Mouse (Mus musculus) Patski (cell line): ENCODE results near the gene Kcnip2. TPM values are rescaled to one million over a fixed set of nuclear protein-coding genes. Genes with fewer than 3 reads are reported as not detected.

Experiments used
- ATAC-seq: fragments of 100-300 bp; one replicate; pipeline ENCODE4 v1.8.0; 2021
- CTCF ChIA-PET: fragments of 350-600 bp; sonication (Branson Sonifier 250); formaldehyde crosslinking; loops from one replicate; lab custom pipeline; 2022; ENCODE audit warnings: inconsistent platforms; lab: Charles Lee
- POLR2A ChIA-PET: fragments of 350-600 bp; sonication (Branson Sonifier 250); formaldehyde crosslinking; loops from one replicate; lab custom pipeline; 2022; ENCODE audit warnings: antibody characterized with exemption, inconsistent platforms; lab: Charles Lee
- DNase-seq: peaks from one replicate; pipeline ENCODE4 v3.0.0-alpha.2; 2011; ENCODE audit warnings: low read depth, low spot score
- H3K27me3 ChIP-seq: fragments of 371-371 bp; one replicate; pipeline ENCODE4 v1.5.1; 2021
- CTCF ChIP-seq: fragments of 100-300 bp; IDR thresholded peaks from one replicate; pipeline ENCODE4 v1.5.1; 2021
- in situ Hi-C: fragments of 300-500 bp; cut with MboI; formaldehyde crosslinking; loops from 3 replicates; pipeline ENCODE4 v1.11.1; 2018; ENCODE audit warnings: low pct_unique_long_range_greater_than_20kb, mixed read lengths
- polyA plus RNA-seq: library from polyadenylated mRNA; unstranded; gene quantifications from one replicate; pipeline ENCODE4 v1.2.3, GENCODE M21; 2021

Kcnip2 gene
- 0.10 TPM for polyA plus RNA-seq

DNA sequence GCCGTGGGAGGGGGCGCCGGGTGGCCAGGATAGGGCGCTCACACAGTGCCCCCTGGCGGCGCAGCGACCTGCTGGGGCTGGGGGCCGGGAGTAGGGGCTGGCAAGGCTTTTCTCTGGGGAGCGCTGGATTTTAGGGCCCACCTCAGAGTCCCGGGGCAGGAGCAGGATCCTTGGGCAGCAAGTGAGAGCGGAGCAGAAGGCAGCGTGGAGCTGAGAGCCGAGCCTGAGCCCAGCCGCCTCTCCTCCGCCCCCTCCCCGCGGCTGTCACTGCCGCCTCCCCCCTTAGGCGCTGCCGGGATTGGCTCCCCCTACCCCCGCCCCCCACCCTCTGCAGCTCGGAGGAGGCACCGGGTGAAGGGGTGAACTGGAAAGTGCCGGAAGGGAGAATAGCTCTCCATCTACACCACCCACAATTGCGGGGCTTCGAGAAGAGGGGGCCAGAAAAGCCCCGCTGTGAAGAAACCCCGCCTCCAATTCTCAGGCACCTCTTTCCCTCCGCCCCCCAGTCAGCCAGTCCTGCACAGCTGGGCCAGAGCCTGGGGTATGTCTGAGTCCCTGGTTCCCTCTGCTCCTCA lies at the start of gene Kcnip2:
Gene Kcnip2 (minus strand): TSS at position 231 of the 575 bp plus-strand sequence.
- POLR2A ChIA-PET = interaction anchor here (0.6 kb wide), 1 partner anchor 10 kb away, joined by 4 read pairs; no protein-coding TSS in a partner anchor
- TF ChIP-seq CTCF = no peak
- ATAC-seq (no peak), DNase-seq (no peak)
- in situ Hi-C loops = no loop called here
- CTCF ChIA-PET = interaction anchor here (1.6 to 2.4 kb wide), 2 partner anchors 8 to 133 kb away, joined by 5 to 6 read pairs; no protein-coding TSS in a partner anchor
- no peaks in the 10 kb centered on the region for H3K27me3 ChIP-seq

DNA sequence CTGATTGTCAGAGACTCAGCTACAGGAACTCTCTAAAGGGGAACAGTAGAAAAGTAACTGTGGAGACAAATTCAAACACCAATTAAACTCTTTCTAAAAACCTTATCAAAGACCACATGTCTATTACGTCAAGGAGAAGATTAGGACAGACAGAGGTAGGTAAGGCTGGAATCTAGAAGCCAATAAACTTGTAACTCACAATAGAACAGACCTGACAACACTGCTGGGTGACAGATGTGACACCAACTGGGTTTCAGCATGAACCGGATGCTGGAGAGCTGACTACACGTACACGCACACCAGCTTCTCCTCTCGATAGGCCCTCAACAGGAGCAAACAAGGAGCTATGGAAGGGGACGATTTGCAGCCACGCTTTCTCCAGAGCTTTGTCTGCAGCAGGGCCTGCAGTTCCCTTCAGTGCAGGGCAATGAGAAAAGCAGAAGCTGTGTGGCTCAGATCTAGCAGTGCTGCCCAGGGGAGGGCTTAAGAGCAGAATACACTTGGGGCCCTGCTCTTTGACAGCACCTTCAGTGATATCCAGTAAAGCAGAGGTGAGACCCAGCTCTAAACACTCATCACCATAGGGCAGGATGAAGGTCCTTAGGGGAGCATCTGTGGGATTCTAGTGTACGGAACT lies 39.5 kb upstream of the Kcnip2 start:
- no peak for TF ChIP-seq CTCF
- in situ Hi-C loops = no loop called here
- CTCF ChIA-PET = interaction anchor here (1.3 kb wide), 1 partner anchor 10 kb away, joined by 9 read pairs; no protein-coding TSS in a partner anchor
- no peaks in the 10 kb centered on the region for H3K27me3 ChIP-seq
- no peak for DNase-seq
- no peak for ATAC-seq
- POLR2A ChIA-PET = no interaction called here

DNA sequence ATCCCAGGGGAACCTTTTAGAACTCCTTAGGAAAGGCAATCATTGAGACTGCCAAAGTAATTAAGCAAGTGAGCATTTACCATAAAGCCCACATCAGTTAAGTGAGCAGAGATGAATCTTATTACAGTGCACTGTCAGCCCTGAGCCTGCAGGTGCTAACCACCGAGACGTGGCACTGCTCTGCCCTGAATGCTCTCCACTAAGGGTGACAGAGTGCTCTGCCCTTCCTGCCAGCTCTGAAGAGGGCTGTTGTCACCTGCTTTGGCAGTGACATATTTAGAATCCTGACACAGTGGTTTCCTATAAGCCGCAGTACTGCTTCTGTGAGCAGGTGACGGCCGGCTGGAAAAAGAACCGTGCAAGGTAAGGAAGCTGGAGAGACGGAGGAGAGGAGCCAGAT lies 38.7 kb upstream of the Kcnip2 start:
- in situ Hi-C loops = no loop called here
- H3K27me3 ChIP-seq = no peaks in the 10 kb centered on the region
- DNase-seq (no peak), ATAC-seq (no peak)
- no peak for TF ChIP-seq CTCF
- ChIA-PET POLR2A (no interaction called here), CTCF (interaction anchor here (1.3 kb wide), 1 partner anchor 9 kb away, joined by 9 read pairs; no protein-coding TSS in a partner anchor)

DNA sequence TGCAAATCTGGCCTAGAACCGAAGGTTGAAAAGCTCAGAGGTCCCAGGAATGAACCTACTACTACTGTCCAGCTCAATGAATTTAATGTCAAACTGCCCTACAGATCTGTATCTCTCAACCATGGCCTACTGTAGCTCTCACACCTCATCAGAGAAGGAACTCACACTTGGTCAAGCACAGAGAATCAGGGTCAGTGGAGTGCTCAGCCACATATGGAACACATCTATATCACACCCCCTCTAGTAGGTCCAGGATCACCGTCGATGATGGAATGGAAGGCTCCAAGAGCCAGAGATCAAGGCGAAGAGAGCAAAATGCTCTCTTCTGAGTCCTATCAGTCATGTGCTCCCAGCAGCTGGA lies 31.9 kb upstream of the Kcnip2 start:
- H3K27me3 ChIP-seq = no peaks in the 10 kb centered on the region
- CTCF ChIA-PET = interaction anchor here (1.6 kb wide), 1 partner anchor 14 kb away, joined by 3 read pairs; no protein-coding TSS in a partner anchor
- DNase-seq = no peak
- in situ Hi-C loops = no loop called here
- ATAC-seq = no peak
- TF ChIP-seq CTCF = no peak
- POLR2A ChIA-PET = no interaction called here

DNA sequence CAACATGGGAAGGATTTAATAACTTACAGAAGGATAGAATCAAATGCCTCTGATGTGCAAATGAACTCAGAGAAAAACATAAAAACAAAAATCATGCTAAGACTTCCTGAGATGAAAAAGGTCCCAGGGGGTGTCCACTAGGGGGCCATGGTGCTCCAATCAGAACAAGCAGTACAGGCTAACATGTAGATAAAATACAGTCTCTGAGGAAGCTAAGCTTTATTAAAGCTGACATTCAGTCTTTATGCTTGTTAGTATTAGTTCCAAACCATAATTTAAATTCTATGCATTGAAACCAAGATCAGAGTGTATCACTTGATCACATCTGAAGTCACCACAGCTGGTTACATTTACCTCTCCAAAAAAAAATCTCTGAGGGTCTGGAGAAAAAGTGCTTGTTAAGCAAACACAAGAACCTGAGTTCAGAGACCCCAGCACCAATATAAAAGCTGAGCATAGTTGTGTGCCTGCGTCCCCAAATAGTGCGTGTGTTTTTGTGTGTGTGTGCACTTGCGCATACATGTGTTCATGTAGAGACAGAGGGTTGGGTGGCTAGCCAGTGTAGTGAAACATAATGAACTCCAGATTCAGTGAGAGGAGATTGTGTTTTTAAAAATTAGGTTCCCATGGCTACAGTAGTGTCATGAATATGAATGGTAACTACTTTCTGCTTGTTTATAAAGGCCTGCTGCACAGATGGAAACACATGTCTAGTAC lies 31.3 kb upstream of the Kcnip2 start:
- POLR2A ChIA-PET = interaction anchor here (0.7 kb wide), 1 partner anchor 11 kb away, joined by 4 read pairs; no protein-coding TSS in a partner anchor
- no peak for ATAC-seq
- no peaks in the 10 kb centered on the region for H3K27me3 ChIP-seq
- CTCF ChIA-PET = interaction anchor here (1.6 kb wide), 1 partner anchor 13 kb away, joined by 3 read pairs; no protein-coding TSS in a partner anchor
- DNase-seq = no peak
- TF ChIP-seq CTCF = peak; percentile 71
- in situ Hi-C loops = no loop called here

DNA sequence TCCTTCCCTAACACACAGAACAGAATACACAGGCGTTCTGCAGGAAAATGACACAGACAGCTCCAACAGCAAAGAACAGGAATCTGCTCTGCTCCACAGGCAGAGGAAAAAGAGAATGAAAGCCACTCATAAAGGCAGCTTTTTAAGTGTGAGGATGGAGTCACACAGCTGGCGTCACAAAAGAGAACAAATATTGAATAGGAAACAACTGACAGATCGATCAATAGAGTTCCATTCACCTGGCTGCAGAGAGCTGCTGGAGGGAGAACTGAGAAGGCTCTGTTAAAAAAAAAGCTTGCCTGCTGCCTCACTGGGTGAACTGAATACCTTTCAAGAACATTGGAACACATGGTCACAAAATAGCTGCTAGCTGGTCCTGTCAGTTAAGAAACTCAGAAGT lies 28.3 kb upstream of the Kcnip2 start:
- no peaks in the 10 kb centered on the region for H3K27me3 ChIP-seq
- ATAC-seq (no peak), DNase-seq (no peak)
- in situ Hi-C loops = no loop called here
- POLR2A ChIA-PET = interaction anchor here (0.9 to 1.1 kb wide), 2 partner anchors 12 to 138 kb away, joined by 3 read pairs; no protein-coding TSS in a partner anchor
- no peak for TF ChIP-seq CTCF
- CTCF ChIA-PET = interaction anchor here (1.1 to 2.5 kb wide), 2 partner anchors 11 to 66 kb away, joined by 3 to 9 read pairs; no protein-coding TSS in a partner anchor

DNA sequence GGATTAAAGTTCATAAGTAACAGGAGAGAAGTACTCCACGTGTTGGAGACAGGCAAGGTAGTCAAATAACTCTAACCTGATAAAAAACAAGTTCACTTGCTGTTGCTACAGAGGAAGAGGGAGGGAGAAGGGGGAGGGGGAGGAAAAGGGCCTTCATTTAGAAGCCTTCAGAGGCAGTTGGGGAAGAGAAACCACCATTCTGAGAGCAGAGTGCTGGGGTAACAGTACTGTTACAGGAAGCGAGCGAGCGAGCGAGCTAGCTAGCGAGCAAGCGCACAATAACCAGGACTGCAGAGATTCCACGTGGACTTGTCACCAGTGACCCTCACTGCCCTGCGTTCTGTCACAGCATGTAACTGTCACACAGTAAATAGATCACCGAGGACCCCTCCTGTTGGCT lies 27.6 kb upstream of the Kcnip2 start:
- TF ChIP-seq CTCF = no peak
- ChIA-PET POLR2A (interaction anchor here (0.9 kb wide), 1 partner anchor 12 kb away, joined by 3 read pairs; no protein-coding TSS in a partner anchor), CTCF (no interaction called here)
- no peak for ATAC-seq
- DNase-seq = no peak
- in situ Hi-C loops = no loop called here
- H3K27me3 ChIP-seq = no peaks in the 10 kb centered on the region

DNA sequence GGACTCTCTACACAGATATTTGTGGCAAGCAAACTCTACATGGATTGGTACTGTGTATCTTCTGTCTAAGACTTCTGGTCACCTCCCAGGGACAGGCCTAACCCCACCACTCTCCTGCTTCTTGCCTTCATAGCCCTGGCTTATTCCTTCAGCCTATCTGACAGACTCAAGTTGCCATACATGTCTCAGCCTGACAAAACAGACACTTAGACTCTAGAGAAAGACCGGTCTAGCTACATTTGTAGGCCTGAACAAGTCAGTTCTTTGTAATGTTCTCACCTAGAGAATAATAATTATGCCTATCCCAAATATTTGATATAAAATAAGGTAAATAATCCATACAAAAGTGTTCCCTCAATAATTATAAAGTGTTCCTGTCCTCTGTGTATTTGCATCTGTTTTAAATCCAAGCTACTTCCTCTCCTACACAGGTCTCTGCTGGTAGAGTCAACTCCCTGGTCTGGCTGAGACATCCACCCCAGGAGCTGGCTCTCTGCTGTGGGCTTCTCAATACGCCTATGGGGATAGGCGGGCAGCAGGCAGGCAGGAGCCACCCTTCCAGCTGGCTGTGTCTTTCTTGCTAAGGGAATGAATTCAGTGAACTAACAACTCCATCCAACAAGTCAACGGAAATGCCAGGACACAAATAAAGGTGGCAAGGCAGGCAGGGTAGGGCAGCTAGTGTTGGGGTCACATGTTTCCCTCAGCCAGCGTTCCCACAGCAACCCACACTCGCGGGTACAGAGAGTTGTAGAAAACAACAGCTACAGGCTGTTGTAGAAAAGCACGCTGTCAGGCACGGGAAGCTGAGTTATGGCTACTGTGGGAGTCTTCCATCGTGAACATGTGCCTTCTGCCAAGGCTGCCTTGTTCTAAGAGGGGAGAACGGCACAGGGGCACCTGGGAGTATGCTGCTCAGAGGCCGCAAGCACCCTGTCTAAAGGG lies 21.5 kb upstream of the Kcnip2 start:
- no peak for ATAC-seq
- CTCF ChIA-PET = no interaction called here
- no peak for DNase-seq
- in situ Hi-C loops = no loop called here
- POLR2A ChIA-PET = no interaction called here
- TF ChIP-seq CTCF = no peak
- no peaks in the 10 kb centered on the region for H3K27me3 ChIP-seq

DNA sequence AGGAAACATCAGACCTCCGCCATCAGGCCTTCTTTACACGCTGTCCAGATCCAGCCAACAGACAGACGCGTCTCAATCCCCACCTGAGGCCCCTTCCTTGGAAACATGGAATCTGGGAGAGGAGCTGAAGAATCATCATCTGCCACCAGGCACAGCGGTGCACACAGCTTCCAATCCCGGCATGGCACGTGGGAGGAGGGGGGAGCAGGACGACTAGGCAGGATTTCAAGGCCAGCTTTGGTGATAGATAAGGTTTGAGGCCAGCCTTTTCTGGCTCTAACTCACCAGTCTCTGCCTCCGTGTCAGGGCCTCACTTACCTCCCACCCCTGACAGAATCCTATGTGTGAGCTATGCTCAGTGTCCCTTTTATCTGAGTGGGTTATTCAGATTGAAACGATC lies 19.6 kb upstream of the Kcnip2 start:
- TF ChIP-seq CTCF = no peak
- ChIA-PET POLR2A (interaction anchor here (1.0 kb wide), 1 partner anchor 11 kb away, joined by 4 read pairs; no protein-coding TSS in a partner anchor), CTCF (interaction anchor here (0.9 kb wide), 1 partner anchor 179 kb away, joined by 3 read pairs; no protein-coding TSS in a partner anchor)
- ATAC-seq (no peak), DNase-seq (no peak)
- no peaks in the 10 kb centered on the region for H3K27me3 ChIP-seq
- in situ Hi-C loops = no loop called here
